Mouse (Mus musculus) heart, postnatal 0 days (tissue): ENCODE measurements at regions not wholly inside any gene's neighbourhood (a gene's known extent, or its start where the extent isn't known, plus 50 kb on each side); places are given as distances from the start of the nearest gene placed in this dataset.

Source experiments
- ATAC-seq: fragments of 200-750 bp; cut with Nextera tagmentation; 2 replicates; pipeline ENCODE4 v1.8.0; 2017; ENCODE audit warnings: low read depth, moderate number of reproducible peaks, moderate library complexity; ENCODE audit not compliant: insufficient read depth
- DNase-seq: peaks from one replicate; pipeline ENCODE4 v3.0.0-alpha.2; 2016; ENCODE audit warnings: low spot score
- H3K27ac ChIP-seq: fragments of 300-500 bp; sonication (generic); 2 replicates; pipeline ENCODE4 v1.5.1; 2014; ENCODE audit warnings: low read depth, mild to moderate bottlenecking
- H3K27me3 ChIP-seq: fragments of 300-500 bp; sonication (generic); 2 replicates; pipeline ENCODE4 v1.6.1; 2014; ENCODE audit warnings: low read length, mixed read lengths; ENCODE audit not compliant: control insufficient read depth, insufficient read depth
- H3K36me3 ChIP-seq: fragments of 300-500 bp; sonication (generic); replicated peaks from 2 replicates; pipeline ENCODE4 v1.6.1; 2014; ENCODE audit warnings: low read length, mixed read lengths; ENCODE audit not compliant: control insufficient read depth, insufficient read depth
- H3K4me1 ChIP-seq: fragments of 300-500 bp; sonication (generic); 2 replicates; pipeline ENCODE4 v1.6.1; 2014; ENCODE audit warnings: antibody characterized with exemption; ENCODE audit not compliant: control insufficient read depth, insufficient read depth
- H3K4me2 ChIP-seq: fragments of 300-500 bp; sonication (generic); 2 replicates; pipeline ENCODE4 v1.6.1; 2014; ENCODE audit warnings: low read depth, mild to moderate bottlenecking, low read length, moderate library complexity
- H3K4me3 ChIP-seq: fragments of 300-500 bp; sonication (generic); 2 replicates; pipeline ENCODE4 v1.5.1; 2014; ENCODE audit warnings: low read depth, low read length
- H3K9ac ChIP-seq: fragments of 300-500 bp; sonication (generic); replicated peaks from 2 replicates; pipeline ENCODE4 v1.6.1; 2014; ENCODE audit warnings: low read depth, low read length, mixed read lengths
- H3K9me3 ChIP-seq: fragments of 300-500 bp; sonication (generic); replicated peaks from 2 replicates; pipeline ENCODE4 v1.6.1; 2016; ENCODE audit warnings: low read length; ENCODE audit not compliant: control insufficient read depth
- CTCF ChIP-seq: IDR thresholded peaks from 2 replicates; pipeline ENCODE4 v1.5.1; 2016; ENCODE audit warnings: antibody characterized with exemption, control low read depth, low read depth
- EP300 ChIP-seq: IDR thresholded peaks from 2 replicates; pipeline ENCODE4 v1.6.1; 2016; ENCODE audit warnings: antibody characterized with exemption, low read depth
- WGBS: fragments of 180-500 bp; shearing (Covaris S2); extraction: QIAGEN DNeasy Blood & Tissue Kit; methylation state at CpG from one replicate; pipeline ENCODE4 v1.1.7; 2014; 5-methylcytosine and 5-hydroxymethylcytosine counted together

- DNase-seq = no peak
- Histone ChIP-seq H3K9me3 (no peaks in the 10 kb centered on the region), H3K9ac (no peak overlapping the region), H3K36me3 (no peaks in the 10 kb centered on the region), H3K4me2 (no peak overlapping the region), H3K27me3 (no peaks in the 10 kb centered on the region), H3K4me1 (no peaks in the 10 kb centered on the region), H3K4me3 (no peak overlapping the region), H3K27ac (no peak overlapping the region)
- TF ChIP-seq EP300 (no peak), CTCF (no peak)
- ATAC-seq = no peak
- 95% methylated on average over 9 of the region's 9 CpGs for WGBS
Observed at GRCm38 (mm10) chr15:96901616-96902015, 154.1 kb downstream of the Slc38a4 start.

- Histone ChIP-seq H3K27ac (no peak overlapping the region), H3K9me3 (no peaks in the 10 kb centered on the region), H3K9ac (no peak overlapping the region), H3K4me2 (no peak overlapping the region), H3K36me3 (no peaks in the 10 kb centered on the region), H3K27me3 (no peaks in the 10 kb centered on the region), H3K4me1 (no peaks in the 10 kb centered on the region), H3K4me3 (no peak overlapping the region)
- ATAC-seq = no peak
- 88% methylated on average over 3 of the region's 3 CpGs for WGBS
- no peak for DNase-seq
- no peak for TF ChIP-seq EP300
- TF ChIP-seq CTCF = no peak
Observed at GRCm38 (mm10) chr15:96898285-96898684, 157.5 kb downstream of the Slc38a4 start.

DNA sequence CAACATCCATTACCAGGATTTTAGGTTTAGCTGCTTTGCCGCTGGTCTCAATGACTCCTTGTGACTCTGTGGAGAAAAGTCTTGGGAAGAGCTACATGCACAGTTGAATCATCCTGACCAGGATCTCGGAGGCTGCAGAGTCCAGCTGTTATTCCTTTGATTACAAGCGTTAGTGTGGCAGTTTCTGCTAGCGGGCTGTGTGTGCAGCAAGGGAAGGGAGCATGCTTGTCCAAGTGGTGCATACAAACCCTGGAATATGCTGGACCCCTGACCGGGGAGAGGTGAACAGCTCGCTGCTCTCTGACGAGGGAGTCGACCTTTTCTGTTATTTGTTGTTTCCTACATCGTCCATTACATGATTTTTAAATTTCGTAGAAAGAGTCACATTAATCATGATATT lies 170.9 kb downstream of the Slc38a4 start:
- no peaks in the 10 kb centered on the region for H3K27me3 ChIP-seq
- 67% methylated on average over 10 of the region's 10 CpGs for WGBS
- no peaks in the 10 kb centered on the region for H3K4me1 ChIP-seq
- H3K27ac ChIP-seq = no peak overlapping the region
- H3K36me3 ChIP-seq = no peaks in the 10 kb centered on the region
- no peaks in the 10 kb centered on the region for H3K9me3 ChIP-seq
- no peak overlapping the region for H3K4me2 ChIP-seq
- ATAC-seq (no peak), DNase-seq (no peak)
- H3K9ac ChIP-seq = no peak overlapping the region
- no peak for TF ChIP-seq EP300
- TF ChIP-seq CTCF = no peak
- H3K4me3 ChIP-seq = no peak overlapping the region

DNA sequence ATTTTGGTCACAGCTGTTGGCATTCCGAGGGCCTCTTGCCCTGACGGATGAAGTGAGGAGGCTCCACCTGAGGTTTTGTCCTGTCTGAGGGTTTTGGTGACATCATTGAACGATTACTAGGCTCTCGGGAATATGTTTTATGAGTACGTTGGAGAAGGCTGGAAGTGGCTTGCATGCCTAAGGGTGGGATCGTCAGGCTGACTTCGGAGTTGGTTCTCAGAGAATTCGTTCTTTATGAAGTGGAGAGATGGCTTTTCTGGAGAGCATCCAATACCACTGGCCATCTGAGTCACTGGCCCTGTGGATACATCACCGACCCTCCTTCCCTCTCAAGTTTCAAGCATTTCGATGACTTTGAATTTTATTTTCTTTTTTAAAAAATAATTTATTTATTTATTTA lies 172.0 kb downstream of the Slc38a4 start:
- 85% methylated on average over 10 of the region's 10 CpGs for WGBS

DNA sequence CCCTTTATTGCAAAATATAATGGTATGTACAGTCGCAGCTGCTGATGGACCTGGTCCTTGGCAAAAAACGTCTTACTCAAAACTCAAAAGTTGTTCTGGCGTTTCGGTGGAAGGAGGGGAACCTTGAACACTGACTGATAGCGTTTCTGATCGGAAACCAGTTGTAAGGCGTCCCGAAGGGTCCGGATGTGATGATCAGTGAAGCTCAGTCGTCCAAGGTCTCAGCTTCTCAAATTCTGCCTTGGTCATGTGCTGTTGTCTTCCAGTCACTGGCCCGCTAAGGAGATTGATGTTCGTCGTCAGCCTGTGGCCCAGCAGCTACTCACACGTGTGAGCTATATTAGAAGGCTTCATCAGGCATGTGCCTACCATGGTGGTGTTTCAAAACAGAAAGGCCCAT lies 173.5 kb downstream of the Slc38a4 start:
- Histone ChIP-seq H3K4me2 (no peak overlapping the region), H3K4me3 (no peak overlapping the region), H3K36me3 (no peaks in the 10 kb centered on the region), H3K27ac (no peak overlapping the region), H3K4me1 (no peaks in the 10 kb centered on the region), H3K27me3 (no peaks in the 10 kb centered on the region), H3K9ac (no peak overlapping the region), H3K9me3 (no peaks in the 10 kb centered on the region)
- no peak for TF ChIP-seq EP300
- no peak for TF ChIP-seq CTCF
- 79% methylated on average over 14 of the region's 14 CpGs for WGBS
- ATAC-seq = no peak
- DNase-seq = no peak

More for the DNA sequence above, 172.0 kb downstream of the Slc38a4 start:
- no peak overlapping the region for H3K9ac ChIP-seq
- H3K4me2 ChIP-seq = no peak overlapping the region
- no peaks in the 10 kb centered on the region for H3K9me3 ChIP-seq
- ATAC-seq (no peak), DNase-seq (no peak)
- H3K27ac ChIP-seq = no peak overlapping the region
- TF ChIP-seq CTCF (no peak), EP300 (no peak)
- H3K4me3 ChIP-seq = no peak overlapping the region
- no peaks in the 10 kb centered on the region for H3K27me3 ChIP-seq
- no peaks in the 10 kb centered on the region for H3K36me3 ChIP-seq
- no peaks in the 10 kb centered on the region for H3K4me1 ChIP-seq

- H3K36me3 ChIP-seq = no peaks in the 10 kb centered on the region
- H3K4me3 ChIP-seq = no peak overlapping the region
- no peaks in the 10 kb centered on the region for H3K4me1 ChIP-seq
- no peak overlapping the region for H3K27ac ChIP-seq
- no peaks in the 10 kb centered on the region for H3K9me3 ChIP-seq
- ATAC-seq = no peak
- no peak for DNase-seq
- 68% methylated on average over 9 of the region's 9 CpGs for WGBS
- no peaks in the 10 kb centered on the region for H3K27me3 ChIP-seq
- TF ChIP-seq CTCF (no peak), EP300 (no peak)
- no peak overlapping the region for H3K4me2 ChIP-seq
- no peak overlapping the region for H3K9ac ChIP-seq
Observed at GRCm38 (mm10) chr15:96881519-96882170, 174.1 kb downstream of the Slc38a4 start.
